Mouse (Mus musculus) thymus, adult 2 months (tissue): ENCODE measurements around the gene Arl8a.

ENCODE experiments used
- CTCF ChIP-seq: fragments of 200-500 bp; IDR thresholded peaks from 2 replicates; pipeline ENCODE4 v1.5.1; 2012; ENCODE audit warnings: mild to moderate bottlenecking, control low read depth, low read length, moderate library complexity, borderline replicate concordance; ENCODE audit not compliant: control insufficient read depth, poor library complexity, insufficient read depth; ENCODE audit errors: extremely low read depth
- POLR2A ChIP-seq: fragments of 200-500 bp; IDR thresholded peaks from 2 replicates; pipeline ENCODE4 v1.6.1; 2012; ENCODE audit warnings: mild to moderate bottlenecking, low read length, control low read depth, moderate library complexity; ENCODE audit not compliant: control insufficient read depth, poor library complexity, insufficient read depth; ENCODE audit errors: extremely low read depth

DNA sequence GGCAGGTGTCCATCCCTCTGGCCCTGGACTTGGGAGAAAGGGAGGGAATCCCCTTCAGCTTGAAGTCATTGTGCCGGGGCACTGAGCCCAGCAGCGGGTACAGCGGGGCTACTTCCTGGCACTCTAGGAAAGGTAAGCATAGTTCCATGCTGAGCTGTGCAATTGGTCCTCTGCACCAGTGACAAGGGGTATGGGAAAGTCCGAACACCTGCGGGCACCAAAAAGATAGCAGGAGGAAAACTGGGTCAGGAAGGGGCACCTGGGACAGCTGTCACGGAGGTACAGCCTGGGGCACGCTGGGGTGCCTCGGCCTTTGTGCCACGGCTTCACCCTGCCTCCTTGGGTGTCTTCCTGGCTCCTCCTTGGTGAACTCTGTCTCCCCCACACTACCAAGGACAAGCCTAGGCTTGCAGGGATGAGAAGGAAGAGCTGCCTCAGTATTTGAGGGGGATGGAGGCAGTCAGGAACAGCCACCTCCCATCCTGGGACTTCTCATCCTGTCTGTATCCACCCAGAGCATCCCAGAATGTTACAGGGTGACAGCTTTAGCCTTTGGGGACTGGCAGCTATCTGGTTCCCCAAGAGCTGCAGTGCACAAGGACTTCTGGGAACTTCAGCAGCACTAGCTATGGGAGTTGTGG, 17.0 kb upstream of the Arl8a start:
- TF ChIP-seq CTCF (no peak), POLR2A (no peak)
